Mouse (Mus musculus) embryonic facial prominence, embryonic 13.5 days (tissue): ENCODE data around the gene Slc34a3. TPM values are rescaled to one million over a fixed set of nuclear protein-coding genes. Genes with fewer than 3 reads are reported as not detected.
A peak's percentile ranks its signal among the peaks of the same experiment; 100 is the strongest.

Experiments
- ATAC-seq: fragments of 200-750 bp; cut with Nextera tagmentation; 2 replicates; pipeline ENCODE4 v1.8.0; 2017; ENCODE audit warnings: low read depth; ENCODE audit not compliant: insufficient number of reproducible peaks, insufficient read depth, low FRiP score, low TSS enrichment
- H3K27ac ChIP-seq: fragments of 300-500 bp; sonication (generic); 2 replicates; pipeline ENCODE4 v1.5.1; 2015; ENCODE audit warnings: moderate library complexity, mild to moderate bottlenecking, inconsistent platforms
- H3K27me3 ChIP-seq: fragments of 300-500 bp; sonication (generic); 2 replicates; pipeline ENCODE4 v1.6.1; 2015; ENCODE audit warnings: mild to moderate bottlenecking, inconsistent platforms
- H3K36me3 ChIP-seq: fragments of 300-500 bp; sonication (generic); 2 replicates; pipeline ENCODE4 v1.6.1; 2015; ENCODE audit warnings: mild to moderate bottlenecking, inconsistent platforms
- H3K4me1 ChIP-seq: fragments of 300-500 bp; sonication (generic); 2 replicates; pipeline ENCODE4 v1.6.1; 2015; ENCODE audit warnings: inconsistent platforms
- H3K4me2 ChIP-seq: fragments of 300-500 bp; sonication (generic); 2 replicates; pipeline ENCODE4 v1.6.1; 2015; ENCODE audit warnings: moderate library complexity, mild to moderate bottlenecking, inconsistent platforms
- H3K4me3 ChIP-seq: fragments of 300-500 bp; sonication (generic); 2 replicates; pipeline ENCODE4 v1.5.1; 2015; ENCODE audit warnings: mild to moderate bottlenecking, inconsistent platforms
- H3K9ac ChIP-seq: fragments of 300-500 bp; sonication (generic); 2 replicates; pipeline ENCODE4 v1.6.1; 2015; ENCODE audit warnings: mild to moderate bottlenecking, inconsistent platforms
- H3K9me3 ChIP-seq: fragments of 300-500 bp; sonication (generic); 2 replicates; pipeline ENCODE4 v1.6.1; 2016; ENCODE audit warnings: inconsistent platforms
- WGBS: fragments of 180-500 bp; shearing (Covaris S2); methylation state at CpG from one replicate; pipeline ENCODE4 v1.1.7; 2015; ENCODE audit warnings: mixed read lengths; 5-methylcytosine and 5-hydroxymethylcytosine counted together
- polyA plus RNA-seq: library from polyadenylated mRNA; unstranded; fragments of >200 nt; fragmentation: Nextera tagmentation; extraction: Ambion mirVana; gene quantifications from 2 replicates; pipeline ENCODE4 v1.2.1, GENCODE M21; 2015

The Slc34a3 gene
- polyA plus RNA-seq, 1 experiment from 2014 or later = not detected

GRCm38 (mm10) chr2:25200631-25201030 lies 33.5 kb downstream of the Slc34a3 start:
- no peak overlapping the region for H3K4me3 ChIP-seq
- H3K27me3 ChIP-seq = peaks cover 25% of the 10 kb centered on the region
- no peaks in the 10 kb centered on the region for H3K9me3 ChIP-seq
- 85% methylated on average over 2 of the region's 2 CpGs for WGBS
- no peak for ATAC-seq
- H3K4me2 ChIP-seq = no peak overlapping the region
- no peak overlapping the region for H3K27ac ChIP-seq
- no peak overlapping the region for H3K9ac ChIP-seq
- H3K4me1 ChIP-seq = peaks cover 13% of the 10 kb centered on the region
- H3K36me3 ChIP-seq = peaks cover 75% of the 10 kb centered on the region

- ATAC-seq = no peak
These were observed 36.2 kb downstream of the Slc34a3 start for GRCm38 (mm10) chr2:25197946-25198345.

GRCm38 (mm10) chr2:25197191-25197590 lies 37.0 kb downstream of the Slc34a3 start:
- Histone ChIP-seq H3K9ac (0 out of 2 replicates have a peak overlapping the region, but pooled peaks have one; percentile 16), H3K27ac (no peak overlapping the region), H3K4me2 (no peak overlapping the region), H3K4me1 (peaks cover 32% of the 10 kb centered on the region), H3K27me3 (peaks cover 44% of the 10 kb centered on the region), H3K36me3 (peaks cover 40% of the 10 kb centered on the region), H3K4me3 (peak overlapping the region; percentile 29; the same call in 1 of the 2 replicates), H3K9me3 (no peaks in the 10 kb centered on the region)
- no peak for ATAC-seq
- 20% methylated on average over 2 of the region's 2 CpGs for WGBS

More at GRCm38 (mm10) chr2:25197946-25198345, 36.2 kb downstream of the Slc34a3 start:
- no peak overlapping the region for H3K4me3 ChIP-seq
- H3K4me2 ChIP-seq = no peak overlapping the region
- H3K36me3 ChIP-seq = peaks cover 48% of the 10 kb centered on the region
- H3K27ac ChIP-seq = no peak overlapping the region
- 0 out of 2 replicates have a peak overlapping the region, but pooled peaks have one; percentile 16 for H3K9ac ChIP-seq
- H3K27me3 ChIP-seq = peaks cover 44% of the 10 kb centered on the region
- no peaks in the 10 kb centered on the region for H3K9me3 ChIP-seq
- H3K4me1 ChIP-seq = peaks cover 32% of the 10 kb centered on the region

GRCm38 (mm10) chr2:25196172-25196954 lies 37.8 kb downstream of the Slc34a3 start, which contains the start of gene Tor4a:
TSS of gene Tor4a (minus strand) at chr2:25196886.
- Histone ChIP-seq H3K4me3 (peak within 1 kb of the TSS; percentile 29), H3K27me3 (peaks cover 44% of the 10 kb centered on the region), H3K9ac (peak within 1 kb of the TSS; percentile 54), H3K9me3 (no peaks in the 10 kb centered on the region), H3K4me1 (peaks cover 32% of the 10 kb centered on the region), H3K27ac (no peak within 1 kb of the TSS), H3K36me3 (peaks cover 32% of the 10 kb centered on the region), H3K4me2 (peak within 1 kb of the TSS; percentile 55)
- ATAC-seq = peak; percentile 33; the same call in 1 of the 2 replicates
- 12% methylated on average over 8 of the region's 8 CpGs for WGBS

GRCm38 (mm10) chr2:25195211-25196156 lies 38.7 kb downstream of the Slc34a3 start:
- Histone ChIP-seq H3K4me1 (peaks cover 32% of the 10 kb centered on the region), H3K9me3 (no peaks in the 10 kb centered on the region), H3K4me2 (peak overlapping the region; percentile 55), H3K4me3 (peak overlapping the region; percentile 29), H3K27ac (no peak overlapping the region), H3K27me3 (peaks cover 44% of the 10 kb centered on the region), H3K9ac (peak overlapping the region; percentile 54), H3K36me3 (peaks cover 23% of the 10 kb centered on the region)
- 18% methylated on average over 55 of the region's 55 CpGs for WGBS
- no peak for ATAC-seq

- 82% methylated on average over 17 of the region's 17 CpGs for WGBS
These were observed 39.5 kb downstream of the Slc34a3 start for GRCm38 (mm10) chr2:25194486-25195171.

GRCm38 (mm10) chr2:25194006-25194405 lies 40.2 kb downstream of the Slc34a3 start:
- 72% methylated on average over 5 of the region's 5 CpGs for WGBS
- no peaks in the 10 kb centered on the region for H3K9me3 ChIP-seq
- H3K36me3 ChIP-seq = peaks cover 8% of the 10 kb centered on the region
- no peak overlapping the region for H3K27ac ChIP-seq
- peaks cover 44% of the 10 kb centered on the region for H3K27me3 ChIP-seq
- peaks cover 32% of the 10 kb centered on the region for H3K4me1 ChIP-seq
- H3K4me2 ChIP-seq = no peak overlapping the region; the same call in 1 of the 2 replicates
- no peak overlapping the region for H3K4me3 ChIP-seq
- H3K9ac ChIP-seq = no peak overlapping the region
- no peak for ATAC-seq

More at GRCm38 (mm10) chr2:25194486-25195171, 39.5 kb downstream of the Slc34a3 start:
- H3K4me3 ChIP-seq = no peak overlapping the region
- peak overlapping the region; percentile 55; the same call in 1 of the 2 replicates for H3K4me2 ChIP-seq
- peaks cover 32% of the 10 kb centered on the region for H3K4me1 ChIP-seq
- H3K27me3 ChIP-seq = peaks cover 44% of the 10 kb centered on the region
- H3K9me3 ChIP-seq = no peaks in the 10 kb centered on the region
- H3K9ac ChIP-seq = no peak overlapping the region
- H3K36me3 ChIP-seq = peaks cover 15% of the 10 kb centered on the region
- no peak for ATAC-seq
- H3K27ac ChIP-seq = no peak overlapping the region

GRCm38 (mm10) chr2:25193330-25193770 lies 40.8 kb downstream of the Slc34a3 start:
- no peak overlapping the region for H3K27ac ChIP-seq
- H3K4me1 ChIP-seq = peaks cover 32% of the 10 kb centered on the region
- H3K36me3 ChIP-seq = peaks cover 5% of the 10 kb centered on the region; the same call in 1 of the 2 replicates
- H3K4me2 ChIP-seq = peak overlapping the region; percentile 39
- H3K27me3 ChIP-seq = peaks cover 44% of the 10 kb centered on the region
- ATAC-seq = peak; percentile 66; the same call in 1 of the 2 replicates
- H3K9me3 ChIP-seq = no peaks in the 10 kb centered on the region
- under 1% methylated on average over 6 of the region's 6 CpGs for WGBS
- no peak overlapping the region for H3K4me3 ChIP-seq
- peak overlapping the region; percentile 54 for H3K9ac ChIP-seq

GRCm38 (mm10) chr2:25187841-25188240 lies 46.3 kb downstream of the Slc34a3 start:
- ATAC-seq = no peak
- 84% methylated on average over 6 of the region's 6 CpGs for WGBS

GRCm38 (mm10) chr2:25186575-25186930 lies 47.6 kb downstream of the Slc34a3 start:
- Histone ChIP-seq H3K27me3 (peaks cover 55% of the 10 kb centered on the region), H3K36me3 (no peaks in the 10 kb centered on the region), H3K4me2 (peak overlapping the region; percentile 89), H3K9ac (no peak overlapping the region), H3K4me3 (peak overlapping the region; percentile 54), H3K4me1 (peaks cover 10% of the 10 kb centered on the region), H3K27ac (peak overlapping the region; percentile 65; the same call in 1 of the 2 replicates), H3K9me3 (no peaks in the 10 kb centered on the region)
- 0 out of 2 replicates have a peak, but pooled peaks have one; percentile 8 for ATAC-seq
- WGBS = 24% methylated on average over 5 of the region's 5 CpGs

More at GRCm38 (mm10) chr2:25187841-25188240, 46.3 kb downstream of the Slc34a3 start:
- Histone ChIP-seq H3K9me3 (no peaks in the 10 kb centered on the region), H3K27me3 (peaks cover 42% of the 10 kb centered on the region), H3K9ac (no peak overlapping the region), H3K27ac (no peak overlapping the region), H3K36me3 (no peaks in the 10 kb centered on the region), H3K4me2 (no peak overlapping the region), H3K4me1 (0 out of 2 replicates have a peak, but pooled peaks cover 8% of the 10 kb centered on the region), H3K4me3 (no peak overlapping the region)
